Mouse (Mus musculus): ENCODE measurements around the gene Ctnnd2.

- TF ChIP-seq EP300 (IDR thresholded peaks at IDR 0.05; ENCODE audit: insufficient read depth, low read depth, low read length) (no peak), POLR2A (IDR thresholded peaks at IDR 0.05; ENCODE audit: insufficient read depth, low read depth, low read length) (no peak), CTCF (IDR thresholded peaks at IDR 0.05) (no peak)
Observed at GRCm38 (mm10) chr15:30384386-30384785, 212.0 kb downstream of the Ctnnd2 start.
